Mouse (Mus musculus): ENCODE data around the gene Gabpb1.

Gabpb1 gene

DNA sequence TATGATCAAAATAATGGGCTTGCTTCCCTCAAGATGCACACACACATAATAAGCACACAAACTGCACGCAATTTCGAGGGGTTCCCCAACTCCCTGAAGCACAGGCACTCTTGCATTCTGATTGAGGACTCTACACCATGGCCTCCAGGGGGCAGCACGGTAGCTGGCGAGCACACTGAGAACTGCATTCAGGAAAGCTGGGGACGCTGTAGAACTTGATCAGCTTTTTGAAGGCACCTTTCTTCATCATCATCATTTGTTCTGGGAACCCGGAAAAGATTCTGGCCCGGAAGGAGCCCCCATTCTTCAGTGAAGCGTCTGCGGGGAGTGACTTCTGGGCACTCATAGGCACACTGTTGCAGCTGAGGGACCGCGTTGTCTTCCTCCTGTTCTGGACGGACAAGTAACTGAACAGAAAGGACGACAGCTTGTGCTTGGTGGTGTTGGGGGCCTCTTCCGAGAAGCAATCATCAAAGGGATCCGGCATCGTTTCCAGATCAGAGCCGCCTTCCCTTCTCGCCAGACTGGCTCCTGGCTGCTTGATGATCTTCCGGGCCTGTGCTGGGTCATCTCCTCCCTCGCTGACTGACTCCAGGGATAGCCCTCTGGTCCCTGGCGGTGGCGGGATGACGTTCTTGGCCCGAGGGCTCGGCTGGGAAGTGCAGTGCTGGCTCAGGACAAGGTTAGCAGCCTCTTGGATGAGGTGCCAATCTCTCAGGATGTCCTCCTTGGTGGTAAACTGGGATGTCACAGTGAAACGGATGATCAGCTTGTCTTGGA lies 82.1 kb downstream of the Gabpb1 start:
- peak; percentile 94 for DNase-seq

DNA sequence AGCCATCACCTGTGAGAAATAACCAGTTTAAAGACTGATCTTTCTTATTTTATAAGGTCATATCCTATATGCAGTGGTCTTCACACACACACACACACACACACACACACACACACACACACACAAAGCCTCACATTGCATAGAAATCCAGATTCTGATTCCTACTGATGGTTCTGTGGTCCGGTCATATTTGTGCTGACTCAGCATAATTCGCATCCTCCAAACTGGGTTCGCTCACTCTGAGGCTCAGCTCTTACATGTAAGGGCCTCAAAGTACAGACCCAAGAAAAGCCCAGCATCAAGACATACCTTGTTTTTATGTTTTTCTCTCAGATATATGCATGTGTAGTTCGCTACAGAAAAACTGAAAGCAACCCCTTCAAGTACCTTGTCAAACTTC lies 84.8 kb downstream of the Gabpb1 start:
- DNase-seq = no peak

GRCm38 (mm10) chr2:126587468-126587867 lies 88.7 kb downstream of the Gabpb1 start:
- no peak for DNase-seq

- DNase-seq = no peak
These were observed 91.3 kb downstream of the Gabpb1 start for GRCm38 (mm10) chr2:126584621-126585369.

DNA sequence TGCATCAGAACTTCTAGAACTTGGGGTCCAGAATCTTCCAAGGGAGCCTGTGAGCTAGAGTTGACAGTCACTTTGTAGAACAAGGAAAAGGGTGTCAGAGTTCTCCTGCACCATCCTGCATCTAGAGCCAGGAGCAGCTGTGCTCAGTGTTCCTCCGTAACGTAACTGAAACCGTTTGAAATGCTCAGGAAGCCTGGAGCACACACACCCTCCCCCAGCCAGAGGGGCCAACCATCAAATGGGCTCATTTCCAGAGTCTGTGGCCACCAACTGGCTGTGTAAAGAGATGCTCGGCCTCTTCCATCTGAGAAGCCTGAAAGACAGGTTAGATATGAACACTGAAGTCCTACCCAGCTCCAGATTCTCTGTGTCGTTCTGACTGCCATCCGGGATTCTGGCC lies 92.2 kb downstream of the Gabpb1 start:
- no peak for DNase-seq

DNA sequence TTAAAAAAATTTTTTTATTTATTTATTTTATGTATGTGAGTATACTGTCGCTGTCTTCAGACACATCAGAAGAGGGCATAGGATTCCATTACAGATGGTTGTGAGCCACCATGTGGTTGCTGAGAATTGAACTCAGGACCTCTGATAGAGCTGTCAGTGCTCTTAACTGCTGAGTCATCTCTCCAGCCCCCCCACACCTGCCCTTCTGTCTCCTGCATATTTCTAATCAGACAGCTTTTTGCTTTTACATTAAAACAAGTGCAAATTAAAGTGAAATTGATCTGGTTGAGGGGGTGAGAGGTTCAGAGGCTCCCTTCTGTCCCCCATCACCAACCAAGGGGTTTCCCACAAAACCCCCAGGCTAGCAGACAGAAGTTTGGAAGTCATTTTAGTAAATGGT lies 96.9 kb downstream of the Gabpb1 start:
- no peak for DNase-seq

All from heart, adult 11 months (tissue).